Mouse (Mus musculus) ZHBTc4 (cell line): ENCODE measurements around the gene Pdk1.
"Not testable (repeated sequence)": the region's sequence is repeated elsewhere in the genome, so short reads cannot be mapped to it uniquely, and the experiment has no call there.

Experiments used
- DNase-seq: peaks from one replicate; pipeline ENCODE4 v3.0.0-alpha.2; 2011; ENCODE audit warnings: low read depth, low spot score

Pdk1 gene

DNA sequence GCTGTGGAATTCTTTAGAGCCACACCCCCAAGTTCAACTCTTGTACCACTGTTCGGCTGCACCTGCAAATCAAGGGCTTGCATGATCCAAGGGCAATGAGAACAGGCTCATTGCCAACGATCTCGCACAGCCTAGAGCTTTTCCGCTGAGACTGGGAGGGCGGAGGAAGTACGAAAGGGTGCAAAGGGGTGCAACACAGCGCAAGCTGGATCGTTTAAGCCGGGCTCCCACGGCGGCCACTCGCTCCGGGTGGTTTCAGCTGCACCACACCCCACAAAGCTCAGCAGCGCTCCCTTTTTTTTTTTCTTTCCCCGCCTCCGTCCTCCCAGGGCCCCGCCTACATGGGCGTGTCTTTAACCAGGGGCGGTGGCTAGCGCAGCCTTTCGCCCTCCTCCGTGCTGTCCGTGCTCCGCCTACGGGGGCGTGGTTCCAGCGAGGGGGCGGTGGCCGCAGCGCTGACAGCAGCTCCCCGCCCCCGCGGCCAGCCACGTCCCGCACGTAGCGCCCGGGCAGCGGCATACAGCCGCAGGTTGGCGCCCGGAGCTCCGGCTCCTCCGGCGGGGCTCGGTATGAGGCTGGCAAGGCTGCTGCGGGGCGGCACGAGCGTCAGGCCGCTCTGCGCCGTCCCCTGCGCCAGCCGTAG, at the start of gene Pdk1:
Gene Pdk1 (plus strand): TSS at position 424 of the 643 bp plus-strand sequence.
- DNase-seq: peak; percentile 98

- no peak for DNase-seq
Measured at GRCm38 (mm10) chr2:71824146-71824545, 48.9 kb upstream of the Pdk1 start.

DNA sequence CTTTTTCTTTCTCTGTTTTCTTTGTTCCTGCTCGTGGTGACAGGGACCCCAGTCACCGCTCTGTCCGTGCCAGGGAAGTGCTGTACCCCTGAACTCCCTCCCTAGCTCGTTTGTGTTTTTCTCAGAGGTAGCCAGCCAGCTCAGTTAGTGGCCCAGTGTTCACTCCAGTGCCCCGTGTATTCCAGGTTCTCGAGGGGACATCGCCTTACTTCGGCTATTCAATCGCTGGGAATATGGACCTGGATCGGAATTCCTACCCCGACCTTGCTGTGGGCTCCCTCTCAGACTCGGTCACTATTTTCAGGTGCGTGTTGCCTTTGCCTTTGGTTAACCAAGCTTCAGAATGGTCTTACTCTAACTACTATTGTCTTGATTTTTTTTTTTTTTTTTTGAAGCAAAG, 45.3 kb upstream of the Pdk1 start:
- no peak for DNase-seq

GRCm38 (mm10) chr2:71828928-71829327, 44.1 kb upstream of the Pdk1 start:
- no peak for DNase-seq

GRCm38 (mm10) chr2:71833626-71834025, 39.4 kb upstream of the Pdk1 start:
- DNase-seq: no peak

DNA sequence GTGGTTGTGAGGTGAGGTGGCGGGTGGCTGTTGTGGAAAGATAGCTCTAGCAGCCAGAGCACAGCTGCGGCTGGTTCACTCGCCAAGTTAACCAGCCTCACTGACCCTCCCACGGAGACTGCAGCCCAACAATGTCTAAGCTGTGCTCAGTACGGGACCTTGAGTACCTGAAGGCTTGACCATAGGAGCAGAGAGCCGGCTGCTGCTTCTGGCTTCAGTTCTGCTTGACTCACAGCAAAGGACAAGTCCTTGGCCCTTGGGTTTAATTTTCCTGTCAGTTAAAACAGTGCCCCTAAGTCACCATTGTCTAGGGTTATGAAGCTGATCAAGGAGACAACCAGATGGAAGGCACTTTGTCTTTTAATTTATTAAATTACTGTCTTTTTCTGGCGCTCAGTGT, 38.7 kb upstream of the Pdk1 start:
- no peak for DNase-seq

DNA sequence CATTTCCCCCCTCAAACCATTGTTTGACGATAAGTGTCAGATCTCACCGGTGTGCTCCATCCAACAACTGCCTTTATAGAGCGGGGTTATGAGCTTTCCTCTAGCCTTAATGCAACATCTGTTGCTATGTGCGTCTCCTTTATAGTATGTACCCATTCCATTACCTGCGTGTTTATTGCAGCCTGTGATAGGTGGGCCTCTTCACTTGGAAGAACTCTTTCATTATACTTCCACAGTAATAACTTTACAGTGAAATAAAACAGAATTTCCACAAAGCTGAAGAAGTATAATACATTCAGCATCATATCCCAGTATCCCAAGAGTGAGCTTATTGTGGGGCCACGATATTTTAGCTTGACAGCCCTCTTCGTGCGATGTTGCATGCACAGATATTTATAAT, 37.5 kb upstream of the Pdk1 start:
- no peak for DNase-seq

DNA sequence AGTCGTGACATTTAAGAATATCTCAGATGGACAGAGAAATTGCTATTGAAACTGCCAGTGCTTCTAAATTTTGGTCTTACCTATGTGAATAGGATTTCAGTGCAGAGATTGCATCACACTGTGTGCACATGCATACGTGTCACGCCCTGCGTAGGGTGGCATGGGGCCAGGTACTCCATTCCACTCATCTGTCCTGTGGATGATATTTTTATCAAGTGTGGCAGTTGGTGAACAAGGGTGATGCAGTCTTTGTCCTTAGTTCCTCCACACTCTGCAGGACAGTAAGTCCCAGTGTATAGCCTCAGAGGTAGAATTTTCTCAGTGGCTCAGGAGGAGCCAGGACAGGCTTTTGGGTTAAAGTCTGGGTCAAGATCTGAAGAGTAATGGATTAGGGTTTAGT, 36.8 kb upstream of the Pdk1 start:
- DNase-seq: no peak

GRCm38 (mm10) chr2:71837261-71837660, 35.8 kb upstream of the Pdk1 start:
- no peak for DNase-seq

DNA sequence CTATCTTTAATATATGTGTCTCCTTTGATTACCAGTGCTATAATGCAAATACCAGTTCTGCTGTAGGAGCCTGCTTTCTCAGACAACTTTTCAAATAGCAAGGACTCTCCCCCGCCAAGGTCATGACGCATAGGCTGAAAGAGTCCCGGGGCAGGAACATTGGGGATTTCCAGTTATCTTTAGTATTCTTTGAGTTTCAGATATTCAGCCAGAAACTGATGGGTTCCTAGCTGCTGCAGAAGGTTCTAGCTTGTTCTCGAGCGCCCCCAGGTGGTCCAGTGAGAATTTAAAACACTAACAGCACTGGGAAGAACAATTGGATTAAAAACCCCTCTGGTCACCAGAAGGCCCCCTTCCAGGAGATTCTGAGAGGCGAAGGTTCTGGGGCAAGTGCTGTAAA, 35.2 kb upstream of the Pdk1 start:
- peak; percentile 76 for DNase-seq

- DNase-seq: no peak
Measured at GRCm38 (mm10) chr2:71843316-71843715, 29.7 kb upstream of the Pdk1 start.

DNA sequence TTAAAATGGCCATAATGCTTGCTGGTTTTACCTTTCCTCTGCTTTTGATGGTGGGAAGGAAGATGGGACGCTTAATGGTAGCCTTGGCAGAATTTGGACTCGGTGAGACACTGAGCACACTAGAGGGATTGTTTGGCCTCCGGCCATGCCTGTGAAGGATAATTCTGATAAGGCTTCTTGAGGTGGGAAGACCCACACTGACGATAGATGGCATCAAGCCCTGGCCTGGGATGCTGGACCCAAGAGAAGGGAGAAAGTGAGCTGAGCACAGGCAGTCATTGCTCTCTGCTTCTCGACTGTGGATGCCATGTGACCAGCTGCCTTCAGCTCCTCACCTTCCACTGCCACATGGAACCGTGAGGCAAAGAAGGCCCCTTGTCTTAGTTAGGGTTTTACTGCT, 28.1 kb upstream of the Pdk1 start:
- DNase-seq: no peak

GRCm38 (mm10) chr2:71852161-71852560, 20.9 kb upstream of the Pdk1 start:
- DNase-seq: not testable (repeated sequence)

DNA sequence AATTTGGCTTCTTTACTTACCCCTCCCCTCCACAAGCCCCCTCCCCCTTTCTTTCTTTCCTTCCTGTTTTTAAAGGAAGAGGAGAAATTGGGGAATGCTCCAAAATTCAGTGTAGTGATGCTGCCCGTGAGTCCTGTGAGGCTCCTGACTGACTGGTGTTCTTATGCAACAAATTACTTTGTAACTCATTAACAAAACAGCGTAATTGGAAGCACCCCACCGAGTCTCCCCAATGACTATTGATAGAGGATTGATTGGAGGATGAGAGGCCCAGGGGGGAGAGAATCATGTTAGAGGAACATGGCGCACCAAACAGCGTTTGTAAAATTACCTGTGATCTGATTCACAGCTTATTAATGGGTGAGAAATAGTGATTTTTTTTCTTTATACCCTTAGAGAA, 17.9 kb upstream of the Pdk1 start:
- no peak for DNase-seq

- no peak for DNase-seq
Measured at GRCm38 (mm10) chr2:71863531-71864173, 9.4 kb upstream of the Pdk1 start.

DNA sequence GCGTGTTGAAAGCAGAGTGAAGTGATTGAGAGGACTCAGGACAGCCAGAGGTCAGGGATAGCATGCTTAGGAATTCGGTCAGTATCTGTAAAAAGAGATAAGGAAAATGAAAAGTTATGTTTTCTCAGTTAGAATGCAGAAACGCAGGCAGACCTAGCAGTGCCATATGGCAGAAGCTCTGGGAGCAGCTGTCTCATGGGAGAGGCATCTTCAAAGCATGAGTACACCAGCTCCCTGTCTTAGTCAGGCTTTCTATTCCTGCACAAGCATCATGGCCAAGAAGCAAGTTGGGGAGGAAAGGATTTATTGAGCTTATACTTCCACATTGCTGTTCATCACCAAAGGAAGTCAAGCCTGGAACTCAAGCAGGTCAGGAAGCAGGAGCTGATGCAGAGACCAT, 8.0 kb upstream of the Pdk1 start:
- DNase-seq: no peak

GRCm38 (mm10) chr2:71865935-71866334, 7.1 kb upstream of the Pdk1 start:
- no peak for DNase-seq

DNA sequence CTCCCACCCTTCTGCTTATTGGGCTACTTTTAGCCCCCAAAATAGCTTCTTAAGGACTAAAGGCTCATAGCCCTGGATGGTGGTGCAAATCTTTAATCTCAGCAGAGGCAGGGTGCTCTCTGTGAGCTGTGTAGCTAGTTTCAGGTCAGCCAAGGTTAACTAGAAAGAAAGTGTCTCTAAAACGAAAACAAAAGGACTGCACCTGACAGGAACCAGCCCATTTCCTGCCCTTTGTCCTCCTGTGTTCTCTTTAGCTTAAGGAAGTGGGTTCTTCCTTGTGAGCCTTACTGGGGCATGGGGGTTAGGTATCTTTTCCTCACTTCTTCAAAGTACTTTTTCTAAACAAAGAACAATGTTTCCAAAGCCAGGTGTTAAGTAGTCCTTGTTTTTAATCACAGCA, 6.5 kb upstream of the Pdk1 start:
- peak; percentile 95 for DNase-seq

DNA sequence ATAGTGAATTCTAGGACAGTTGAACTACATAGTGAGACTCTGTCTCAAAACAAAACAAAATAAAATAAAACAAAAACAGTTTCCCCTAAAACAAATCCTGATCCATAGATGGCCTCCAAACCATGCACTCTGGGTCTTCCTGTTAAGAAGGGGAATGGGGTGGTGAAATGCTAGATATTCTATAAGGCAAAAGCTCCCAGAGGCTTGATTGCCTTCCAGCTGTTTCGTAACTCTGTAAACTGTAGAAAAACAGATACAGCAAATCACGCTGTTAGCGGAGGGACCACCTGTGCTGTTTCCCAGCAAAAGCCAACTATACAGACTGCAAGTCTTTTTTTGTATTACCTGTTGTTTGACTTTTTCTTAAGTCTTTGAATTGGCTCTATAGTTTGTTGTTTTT, 6.0 kb upstream of the Pdk1 start:
- DNase-seq: peak; percentile 53

DNA sequence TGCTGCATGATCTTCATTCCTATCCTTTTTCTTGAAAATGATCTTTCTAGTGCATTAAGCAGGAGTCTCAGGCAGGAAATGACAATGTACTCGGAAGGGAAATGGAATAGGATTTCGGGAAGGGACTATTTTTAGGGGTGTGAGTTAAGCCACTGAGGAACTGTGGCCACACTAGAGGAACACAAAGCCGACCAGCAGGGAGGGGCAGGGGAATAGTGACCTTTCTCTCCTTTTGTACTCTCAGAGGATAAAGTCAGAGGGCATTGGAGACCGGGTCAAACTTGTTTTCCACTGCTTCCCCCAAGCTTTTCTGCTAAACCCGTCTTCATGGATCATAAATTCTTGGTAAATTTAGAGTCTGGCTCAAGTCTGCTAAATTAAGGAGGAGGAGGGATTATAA, 5.5 kb upstream of the Pdk1 start:
- peak; percentile 87 for DNase-seq

DNA sequence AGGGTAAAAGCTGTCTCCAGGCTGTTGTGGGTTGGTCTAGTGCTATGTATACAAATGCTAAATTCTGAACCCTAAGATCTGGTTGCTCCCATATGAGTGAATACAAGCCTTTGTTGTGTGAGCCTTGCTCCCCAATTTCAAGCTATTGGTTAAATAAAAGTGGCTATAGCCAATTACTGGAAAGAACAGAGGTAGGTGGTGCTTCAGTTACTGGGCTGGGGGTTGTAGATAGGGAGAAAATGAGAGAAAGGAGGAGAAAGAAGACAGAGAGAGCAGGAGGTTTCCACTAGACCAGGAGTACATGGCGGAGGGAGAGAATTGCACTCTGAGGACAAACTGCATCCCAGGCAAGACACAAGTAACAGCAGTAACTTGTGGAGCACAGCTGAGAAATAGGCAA, 4.8 kb upstream of the Pdk1 start:
- no peak for DNase-seq

- no peak for DNase-seq
Measured at GRCm38 (mm10) chr2:71872141-71872540, 883 bp upstream of the Pdk1 start.

- peak; percentile 72 for DNase-seq
Measured at GRCm38 (mm10) chr2:71873474-71874322, 674 bp downstream of the Pdk1 start.
